In the genomic region with DNA sequence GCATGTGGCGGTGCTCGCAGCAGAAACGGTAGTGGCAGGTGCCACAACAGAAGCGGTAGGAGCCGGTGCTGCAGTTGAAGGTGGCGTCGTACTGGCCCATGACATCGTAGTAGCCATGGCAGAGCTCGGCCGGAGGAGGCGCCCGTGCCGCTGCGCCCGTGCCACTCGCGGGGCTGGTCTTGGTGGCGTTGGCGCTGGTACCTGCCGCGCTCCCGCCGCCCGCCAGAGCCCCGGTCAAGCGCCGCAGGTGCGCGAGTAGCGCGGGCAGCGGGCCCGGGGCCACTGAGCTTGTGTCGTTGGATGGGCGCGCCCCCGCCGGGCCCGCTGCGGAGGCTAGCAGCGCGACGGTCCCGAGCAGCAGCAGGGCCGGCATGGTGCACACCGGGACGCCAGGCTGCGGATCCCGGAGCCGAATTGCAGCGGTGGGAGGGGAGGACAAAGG, we compare ENCODE assay signal across 8 mouse cellular contexts. TPM values are rescaled to one million over a fixed set of nuclear protein-coding genes. Genes with fewer than 3 reads are reported as not detected.
DNase-seq lines count a peak whose midpoint lies in the region; ATAC-seq lines count a peak whose summit lies in the region.

No protein-coding gene starts in this region.

- H3K4me1 ChIP-seq in embryonic facial prominence, embryonic 13.5 days = peaks cover 10% of the 10 kb centered on the region

- H3K4me3 ChIP-seq in embryonic facial prominence, embryonic 13.5 days = peak overlapping the region; percentile 50

- peak; percentile 80 for DNase-seq in adrenal gland, postnatal 10 days
- peak; percentile 49 to 63 for DNase-seq in heart, postnatal 14 days
- DNase-seq in kidney, postnatal 36 days = peak; percentile 82 to 86
- DNase-seq in lung, postnatal 36 days = peak; percentile 80
- peak; percentile 51 for DNase-seq in right cerebral cortex, adult 18-20 months
- peak; percentile 46 for DNase-seq in urinary bladder, postnatal 25 days (ENCODE audit: low spot score)

- H3K9ac ChIP-seq in embryonic facial prominence, embryonic 13.5 days = peak overlapping the region; percentile 64

- no peaks in the 10 kb centered on the region for H3K9me3 ChIP-seq in embryonic facial prominence, embryonic 13.5 days

- intact Hi-C loops in heart, postnatal 14 days (cut with DNase I) = no loop called here

- H3K27ac ChIP-seq in embryonic facial prominence, embryonic 13.5 days = no peak overlapping the region

- H3K4me2 ChIP-seq in embryonic facial prominence, embryonic 13.5 days = peak overlapping the region; percentile 85

- no peaks in the 10 kb centered on the region for H3K36me3 ChIP-seq in embryonic facial prominence, embryonic 13.5 days

- WGBS in embryonic facial prominence, embryonic 13.5 days = under 1% methylated on average over 50 of the region's 51 CpGs

- peak; percentile 95 for ATAC-seq in CD4-positive, CD25-positive, alpha-beta regulatory T cell, adult 4 months
- 0 out of 2 replicates have a peak, but pooled peaks have one; percentile 8 for ATAC-seq in embryonic facial prominence, embryonic 13.5 days (ENCODE audit: insufficient number of reproducible peaks, insufficient read depth, low FRiP score, low TSS enrichment, low read depth)

- peaks cover 88% of the 10 kb centered on the region for H3K27me3 ChIP-seq in embryonic facial prominence, embryonic 13.5 days

RNA-seq across cellular contexts. Expression of a gene that starts 8.1 kb away (rescaled TPM):
- under 1 TPM in 1 of 2 experiments, not detected in 1; 0.11 TPM for polyA plus RNA-seq in CD4-positive, CD25-positive, alpha-beta regulatory T cell, adult 4 months (2017; shearing (Covaris generic))
- 1 to 10 TPM; 1.3 to 3.1 TPM for total RNA-seq in adrenal gland, postnatal 10 days (2021)
- 0.39 and 0.63 TPM in 2 replicates for polyA plus RNA-seq in embryonic facial prominence, embryonic 13.5 days (2015; fragmentation: Nextera tagmentation; extraction: Ambion mirVana)
- total RNA-seq in heart, postnatal 14 days (2021) = under 1 TPM in 1 of 2 experiments, not detected in 1; 0.05 TPM

RNA-seq across cellular contexts. Expression of a gene that starts 24.0 kb away (rescaled TPM):
- polyA plus RNA-seq in CD4-positive, CD25-positive, alpha-beta regulatory T cell, adult 4 months (2017; shearing (Covaris generic)) = 10 to 100 TPM; 25.0 to 25.3 TPM
- total RNA-seq in adrenal gland, postnatal 10 days (2021) = 100 to 1,000 TPM; 122 to 126 TPM
- polyA plus RNA-seq in embryonic facial prominence, embryonic 13.5 days (2015; fragmentation: Nextera tagmentation; extraction: Ambion mirVana) = 347 and 400 TPM in 2 replicates
- total RNA-seq in heart, postnatal 14 days (2021) = 100 to 1,000 TPM in 1 of 2 experiments, 10 to 100 TPM in 1; 97.9 to 112 TPM

RNA-seq across cellular contexts. Expression of a gene that starts 33.7 kb away (rescaled TPM):
- polyA plus RNA-seq in CD4-positive, CD25-positive, alpha-beta regulatory T cell, adult 4 months (2017; shearing (Covaris generic)) = 10 to 100 TPM; 29.1 to 47.3 TPM
- 10 to 100 TPM in 1 of 2 experiments, 1 to 10 TPM in 1; 6.8 to 13.3 TPM for total RNA-seq in adrenal gland, postnatal 10 days (2021)
- 5.9 and 6.5 TPM in 2 replicates for polyA plus RNA-seq in embryonic facial prominence, embryonic 13.5 days (2015; fragmentation: Nextera tagmentation; extraction: Ambion mirVana)
- 1 to 10 TPM; 3.1 to 4.2 TPM for total RNA-seq in heart, postnatal 14 days (2021)

RNA-seq across cellular contexts. Expression of a gene that starts 40.6 kb away (rescaled TPM):
- under 1 TPM; 0.35 to 0.47 TPM for polyA plus RNA-seq in CD4-positive, CD25-positive, alpha-beta regulatory T cell, adult 4 months (2017; shearing (Covaris generic))
- total RNA-seq in adrenal gland, postnatal 10 days (2021) = 10 to 100 TPM; 52.8 to 56.8 TPM
- 1.3 TPM in 2 replicates for polyA plus RNA-seq in embryonic facial prominence, embryonic 13.5 days (2015; fragmentation: Nextera tagmentation; extraction: Ambion mirVana)
- total RNA-seq in heart, postnatal 14 days (2021) = 10 to 100 TPM; 22.9 to 27.0 TPM

RNA-seq across cellular contexts. Expression of a gene that starts 43.7 kb away (rescaled TPM):
- 100 to 1,000 TPM; 446 to 574 TPM for polyA plus RNA-seq in CD4-positive, CD25-positive, alpha-beta regulatory T cell, adult 4 months (2017; shearing (Covaris generic))
- 1,000 to 10,000 TPM; 1,057 to 1,113 TPM for total RNA-seq in adrenal gland, postnatal 10 days (2021)
- polyA plus RNA-seq in embryonic facial prominence, embryonic 13.5 days (2015; fragmentation: Nextera tagmentation; extraction: Ambion mirVana) = 335 and 398 TPM in 2 replicates
- 100 to 1,000 TPM; 469 to 532 TPM for total RNA-seq in heart, postnatal 14 days (2021)
